Comparison of ENCODE assay signal across 13 mouse cellular contexts in the genomic region with DNA sequence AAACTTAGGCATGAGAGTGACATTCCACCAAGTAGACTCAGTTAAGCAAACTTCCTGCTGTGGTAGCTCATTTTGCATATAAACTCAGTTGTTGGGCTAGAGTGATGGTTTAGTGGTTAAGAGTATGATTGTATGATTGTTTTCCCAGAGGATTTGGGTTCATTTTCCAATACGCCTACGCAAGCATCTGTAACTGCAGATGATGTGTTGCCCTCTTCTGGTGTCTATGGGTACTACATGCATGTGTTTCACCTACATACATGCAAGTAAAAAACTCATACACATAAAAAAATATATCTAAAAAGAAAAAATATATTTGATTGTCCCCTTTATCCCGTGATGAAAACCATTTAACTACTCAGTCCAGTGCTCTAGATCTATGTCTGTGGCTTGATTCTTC.
DNase-seq lines count a peak whose midpoint lies in the region; ATAC-seq and TF ChIP-seq lines count a peak whose summit lies in the region.
"Had no signal": no experiment of that assay in that cellular context is flagged by ENCODE, and none has a peak within 500 bp of the region (broad histone marks: within the 10 kb centered on the region; RNA-seq: fewer than 3 reads in every experiment).

No protein-coding gene starts in this region.

- 49% methylated on average over 3 of the region's 3 CpGs for WGBS in embryonic facial prominence, embryonic 11.5 days
- WGBS in embryonic facial prominence, embryonic 10.5 days: 53% methylated on average over 3 of the region's 3 CpGs

- H3K9ac ChIP-seq in embryonic facial prominence, embryonic 11.5 days (replicated peaks; ENCODE audit: low read length): no peak overlapping the region
- H3K9ac ChIP-seq: heart, embryonic 13.5 days; kidney, embryonic 15.5 days; limb, embryonic 15.5 days had no signal

- no peak overlapping the region for H3K4me3 ChIP-seq in embryonic facial prominence, embryonic 11.5 days (ENCODE audit: low read depth, low read length)
- no peak overlapping the region for H3K4me3 ChIP-seq in embryonic facial prominence, embryonic 10.5 days
- no peak overlapping the region for H3K4me3 ChIP-seq in left cerebral cortex, adult 2 months
- H3K4me3 ChIP-seq: heart, embryonic 13.5 days; kidney, embryonic 15.5 days; limb, embryonic 15.5 days had no signal

- no peaks in the 10 kb centered on the region for H3K9me3 ChIP-seq in embryonic facial prominence, embryonic 11.5 days (replicated peaks; ENCODE audit: control insufficient read depth, low read length)
- H3K9me3 ChIP-seq in embryonic facial prominence, embryonic 10.5 days: no peaks in the 10 kb centered on the region
- H3K9me3 ChIP-seq: heart, embryonic 13.5 days; kidney, embryonic 15.5 days; limb, embryonic 15.5 days had no signal

- H3K4me1 ChIP-seq in embryonic facial prominence, embryonic 11.5 days (ENCODE audit: control insufficient read depth, insufficient read depth, low read length): no peaks in the 10 kb centered on the region
- no peaks in the 10 kb centered on the region for H3K4me1 ChIP-seq in embryonic facial prominence, embryonic 10.5 days
- H3K4me1 ChIP-seq: heart, embryonic 13.5 days; kidney, embryonic 15.5 days; limb, embryonic 15.5 days had no signal

- H3K36me3 ChIP-seq in embryonic facial prominence, embryonic 11.5 days (replicated peaks; ENCODE audit: control insufficient read depth, insufficient read depth, low read depth, low read length): no peaks in the 10 kb centered on the region
- no peaks in the 10 kb centered on the region for H3K36me3 ChIP-seq in embryonic facial prominence, embryonic 10.5 days (replicated peaks)
- H3K36me3 ChIP-seq: heart, embryonic 13.5 days; kidney, embryonic 15.5 days; limb, embryonic 15.5 days had no signal

- H3K4me2 ChIP-seq in embryonic facial prominence, embryonic 11.5 days (ENCODE audit: low read depth, low read length): no peak overlapping the region
- H3K4me2 ChIP-seq: heart, embryonic 13.5 days; kidney, embryonic 15.5 days; limb, embryonic 15.5 days had no signal

- ATAC-seq in embryonic facial prominence, embryonic 11.5 days (replicated peaks; ENCODE audit: insufficient number of reproducible peaks, low FRiP score, low TSS enrichment, low read depth): no peak

- H3K27ac ChIP-seq in embryonic facial prominence, embryonic 11.5 days (replicated peaks; ENCODE audit: low read depth, low read length): no peak overlapping the region
- H3K27ac ChIP-seq in embryonic facial prominence, embryonic 10.5 days (replicated peaks): no peak overlapping the region
- no peak overlapping the region for H3K27ac ChIP-seq in left cerebral cortex, adult 2 months
- H3K27ac ChIP-seq: heart, embryonic 13.5 days; kidney, embryonic 15.5 days; limb, embryonic 15.5 days had no signal

- H3K27me3 ChIP-seq in embryonic facial prominence, embryonic 11.5 days (ENCODE audit: control insufficient read depth, insufficient read depth, low read length): no peaks in the 10 kb centered on the region
- H3K27me3 ChIP-seq in embryonic facial prominence, embryonic 10.5 days (replicated peaks; ENCODE audit: low read depth, poor library complexity, severe bottlenecking): no peaks in the 10 kb centered on the region
- H3K27me3 ChIP-seq: heart, embryonic 13.5 days; kidney, embryonic 15.5 days; limb, embryonic 15.5 days had no signal

- peak; percentile 57 for TF ChIP-seq CTCF in left cerebral cortex, adult 2 months (IDR thresholded peaks at IDR 0.05)

- DNase-seq in embryonic facial prominence, embryonic 11.5 days (ENCODE audit: low spot score): peak; percentile 27
- no peak for DNase-seq in embryonic facial prominence, embryonic 10.5 days (ENCODE audit: low spot score)
- no peak for DNase-seq in left cerebral cortex, adult 2 months (ENCODE audit: extremely low spot score in 1 of 2, low spot score in 2 of 2)
- DNase-seq in left cerebral cortex, postnatal 10 days (ENCODE audit: extremely low spot score in 1 of 2, low spot score in 2 of 2): no peak
- peak; percentile 13 for DNase-seq in CD4-positive helper T cell, adult 2 months (ENCODE audit: low read depth, low spot score)
- peak; percentile 51 for DNase-seq in brain, adult 2 months (ENCODE audit: low read depth, low spot score)
- DNase-seq in gastrocnemius, postnatal 25 days: no peak
- DNase-seq in right cerebral cortex, postnatal 25 days: no peak
- DNase-seq: cerebellum, adult 9-10 months; thymus, adult 2 months had no signal

- intact Hi-C loops in left cerebral cortex, adult 2 months (cut with DNase I): no loop called here
- intact Hi-C loops in left cerebral cortex, postnatal 10 days (cut with DNase I): no loop called here

Comparison
In these comparisons a context has a peak if more than half of its experiments do, and no peak if none do; other contexts are left out.
1. DNase-seq: peak in embryonic facial prominence, embryonic 11.5 days (single experiment), CD4-positive helper T cell, adult 2 months (single experiment) and brain, adult 2 months (single experiment); none in embryonic facial prominence, embryonic 10.5 days (single experiment), left cerebral cortex, adult 2 months (0 of 2), left cerebral cortex, postnatal 10 days (0 of 2), gastrocnemius, postnatal 25 days (single experiment) and right cerebral cortex, postnatal 25 days (single experiment).